Mouse (Mus musculus) E14TG2a.4 (cell line): ENCODE measurements around the gene Trmt1.

Source experiments
- CTCF ChIP-seq: conservative IDR thresholded peaks from 2 replicates; pipeline ENCODE4 v1.5.1; 2014; ENCODE audit warnings: low read length
- POU5F1 ChIP-seq: IDR thresholded peaks from 2 replicates; pipeline ENCODE4 v1.6.1; 2014; ENCODE audit warnings: low read length, borderline replicate concordance

- TF ChIP-seq CTCF (no peak), POU5F1 (no peak)
Observed at GRCm38 (mm10) chr8:84702561-84702960, 16.5 kb downstream of the Trmt1 start.
